Mouse (Mus musculus): ENCODE measurements at regions not wholly inside any gene's neighbourhood (a gene's known extent, or its start where the extent isn't known, plus 50 kb on each side); places are given as distances from the start of the nearest gene placed in this dataset.
"Not testable (repeated sequence)": the region's sequence is repeated elsewhere in the genome, so short reads cannot be mapped to it uniquely, and the experiment has no call there.

DNA sequence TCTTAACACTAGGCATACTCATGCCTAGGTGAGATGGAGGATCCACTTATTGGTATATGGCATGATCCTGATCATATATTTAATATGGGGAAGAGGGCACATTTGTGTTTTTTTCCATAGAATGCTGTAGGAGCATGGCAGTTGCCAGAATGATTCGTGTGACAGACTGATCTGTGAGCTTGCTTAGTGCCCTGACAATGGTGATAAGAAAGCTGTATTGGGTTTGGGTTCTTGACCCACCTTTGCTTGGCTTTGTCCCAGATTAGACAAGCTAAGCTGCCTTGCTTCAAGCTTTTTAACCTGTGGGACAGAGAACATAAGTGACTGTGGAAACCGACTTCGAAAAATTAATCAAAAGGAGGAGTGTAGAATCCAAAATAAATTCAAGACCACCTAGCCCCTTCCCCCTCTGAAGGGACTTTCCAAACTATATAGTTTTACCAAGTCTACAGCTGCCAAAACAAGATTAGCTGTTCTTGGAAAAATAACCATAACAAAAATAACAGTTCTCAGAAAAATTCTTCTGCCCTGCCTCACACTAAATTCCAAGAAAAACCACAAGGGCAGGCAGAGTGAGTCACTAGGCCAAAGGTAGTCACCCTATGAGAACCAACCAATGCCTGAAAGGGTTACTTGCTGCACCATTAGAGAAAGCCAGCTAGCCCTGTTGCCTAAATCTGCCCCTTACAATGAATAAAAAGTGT lies 277.2 kb downstream of the Pcsk1 start:
- Histone ChIP-seq H3K4me3 (ENCODE audit: insufficient read depth in 1 of 2, low read depth in 1 of 2, low read length in 2 of 2, poor library complexity in 1 of 2, severe bottlenecking in 1 of 2) (no peak overlapping the region), H3K4me1 (ENCODE audit: control insufficient read depth in 2 of 2, insufficient read depth in 2 of 2, low read length in 2 of 2, poor library complexity in 1 of 2) (peaks cover 0 to 3% of the 10 kb centered on the region in 2 experiments; a peak in 2 of 4 replicates), H3K36me3 (ENCODE audit: control insufficient read depth, insufficient read depth, low read length, poor library complexity, severe bottlenecking) (no peaks in the 10 kb centered on the region), H3K27ac (ENCODE audit: insufficient read depth, low read depth, low read length, poor library complexity, severe bottlenecking) (no peak overlapping the region), H3K9me3 (ENCODE audit: control insufficient read depth, insufficient read depth, low read depth, low read length) (no peaks in the 10 kb centered on the region), H3K9ac (ENCODE audit: insufficient read depth, low read depth, low read length, poor library complexity, severe bottlenecking) (no peak overlapping the region)
- in situ Hi-C loops (cut with MboI; ENCODE audit: low sequenced_read_pairs in 2 of 2, unreplicated experiment in 2 of 2), result no loop called here
- DNase-seq (ENCODE audit: low read depth, low spot score), result no peak
- TF ChIP-seq CHD2 (IDR thresholded peaks at IDR 0.05; ENCODE audit: low read depth, low read length) (no peak), ZNF384 (IDR thresholded peaks at IDR 0.05; ENCODE audit: low read depth, low read length) (no peak), HCFC1 (IDR thresholded peaks at IDR 0.05; ENCODE audit: borderline replicate concordance, insufficient read depth, low read length) (no peak), ZC3H11A (IDR thresholded peaks at IDR 0.05; ENCODE audit: borderline replicate concordance, low read depth, low read length) (no peak), MAFK (IDR thresholded peaks at IDR 0.05; ENCODE audit: insufficient read depth, low read depth, low read length) (no peak)

- Histone ChIP-seq H3K9ac (ENCODE audit: insufficient read depth, low read depth, low read length, poor library complexity, severe bottlenecking) (no peak overlapping the region), H3K4me3 (ENCODE audit: insufficient read depth in 1 of 2, low read depth in 1 of 2, low read length in 2 of 2, poor library complexity in 1 of 2, severe bottlenecking in 1 of 2) (no peak overlapping the region), H3K36me3 (ENCODE audit: control insufficient read depth, insufficient read depth, low read length, poor library complexity, severe bottlenecking) (no peaks in the 10 kb centered on the region; the same call in 1 of the 2 replicates), H3K9me3 (ENCODE audit: control insufficient read depth, insufficient read depth, low read depth, low read length) (no peaks in the 10 kb centered on the region), H3K27ac (ENCODE audit: insufficient read depth, low read depth, low read length, poor library complexity, severe bottlenecking) (no peak overlapping the region), H3K4me1 (ENCODE audit: control insufficient read depth in 2 of 2, insufficient read depth in 2 of 2, low read length in 2 of 2, poor library complexity in 1 of 2) (peaks cover 0 to 3% of the 10 kb centered on the region in 2 experiments; a peak in 2 of 4 replicates)
- no peak for TF ChIP-seq HCFC1 (IDR thresholded peaks at IDR 0.05; ENCODE audit: borderline replicate concordance, insufficient read depth, low read length)
- 0 out of 2 replicates have a peak, but pooled peaks have one; percentile 19 for TF ChIP-seq CHD2 (IDR thresholded peaks at IDR 0.05; ENCODE audit: low read depth, low read length)
- peak; percentile 94 for TF ChIP-seq ZNF384 (IDR thresholded peaks at IDR 0.05; ENCODE audit: low read depth, low read length)
- DNase-seq (ENCODE audit: low read depth, low spot score), result peak; percentile 21
- in situ Hi-C loops (cut with MboI; ENCODE audit: low sequenced_read_pairs in 2 of 2, unreplicated experiment in 2 of 2), result no loop called here
These were observed 278.7 kb downstream of the Pcsk1 start for GRCm38 (mm10) chr13:75368249-75368800.

DNA sequence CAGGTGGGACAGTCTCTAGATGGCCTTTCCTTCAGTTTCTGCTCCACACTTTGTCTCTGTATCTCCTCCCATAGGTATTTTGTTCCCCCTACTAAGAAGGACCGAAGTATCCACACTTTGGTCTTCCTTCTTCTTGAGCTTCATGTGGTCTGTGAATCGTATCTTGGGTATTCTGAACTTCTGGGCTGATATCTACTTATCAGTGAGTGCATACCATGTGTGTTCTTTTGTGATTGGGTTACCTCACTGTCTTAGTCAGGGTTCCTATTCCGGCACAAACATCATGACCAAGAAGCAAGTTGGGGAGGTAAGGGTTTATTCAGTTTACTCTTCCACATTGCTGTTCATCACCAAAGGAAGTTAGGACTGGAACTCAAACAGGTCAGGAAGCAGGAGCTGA lies 287.5 kb downstream of the Pcsk1 start:
- H3K9me3 ChIP-seq (ENCODE audit: control insufficient read depth, insufficient read depth, low read depth, low read length); H3K9ac ChIP-seq (ENCODE audit: insufficient read depth, low read depth, low read length, poor library complexity, severe bottlenecking); H3K4me1 ChIP-seq (ENCODE audit: control insufficient read depth in 2 of 2, insufficient read depth in 2 of 2, low read length in 2 of 2, poor library complexity in 1 of 2); H3K36me3 ChIP-seq (ENCODE audit: control insufficient read depth, insufficient read depth, low read length, poor library complexity, severe bottlenecking); H3K27ac ChIP-seq (ENCODE audit: insufficient read depth, low read depth, low read length, poor library complexity, severe bottlenecking); in situ Hi-C loops (cut with MboI; ENCODE audit: low sequenced_read_pairs in 2 of 2, unreplicated experiment in 2 of 2); DNase-seq (ENCODE audit: low read depth, low spot score); H3K4me3 ChIP-seq (ENCODE audit: insufficient read depth in 1 of 2, low read depth in 1 of 2, low read length in 2 of 2, poor library complexity in 1 of 2, severe bottlenecking in 1 of 2): not testable (repeated sequence)

GRCm38 (mm10) chr13:75377717-75378116 lies 288.1 kb downstream of the Pcsk1 start:
- Histone ChIP-seq H3K9ac (ENCODE audit: insufficient read depth, low read depth, low read length, poor library complexity, severe bottlenecking) (no peak overlapping the region), H3K4me3 (ENCODE audit: insufficient read depth in 1 of 2, low read depth in 1 of 2, low read length in 2 of 2, poor library complexity in 1 of 2, severe bottlenecking in 1 of 2) (no peak overlapping the region), H3K4me1 (ENCODE audit: control insufficient read depth in 2 of 2, insufficient read depth in 2 of 2, low read length in 2 of 2, poor library complexity in 1 of 2) (no peaks in the 10 kb centered on the region), H3K36me3 (ENCODE audit: control insufficient read depth, insufficient read depth, low read length, poor library complexity, severe bottlenecking) (no peaks in the 10 kb centered on the region), H3K9me3 (ENCODE audit: control insufficient read depth, insufficient read depth, low read depth, low read length) (no peaks in the 10 kb centered on the region), H3K27ac (ENCODE audit: insufficient read depth, low read depth, low read length, poor library complexity, severe bottlenecking) (no peak overlapping the region)
- in situ Hi-C loops (cut with MboI; ENCODE audit: low sequenced_read_pairs in 2 of 2, unreplicated experiment in 2 of 2), result no loop called here
- TF ChIP-seq ZNF384 (IDR thresholded peaks at IDR 0.05; ENCODE audit: low read depth, low read length) (no peak), MAFK (IDR thresholded peaks at IDR 0.05; ENCODE audit: insufficient read depth, low read depth, low read length) (no peak), ZC3H11A (IDR thresholded peaks at IDR 0.05; ENCODE audit: borderline replicate concordance, low read depth, low read length) (no peak), CHD2 (IDR thresholded peaks at IDR 0.05; ENCODE audit: low read depth, low read length) (no peak), HCFC1 (IDR thresholded peaks at IDR 0.05; ENCODE audit: borderline replicate concordance, insufficient read depth, low read length) (no peak)
- DNase-seq (ENCODE audit: low read depth, low spot score), result no peak
